Mouse (Mus musculus) liver, embryonic 12.5 days (tissue): Measurements from ENCODE around the gene Ets1. TPM values are rescaled to one million over a fixed set of nuclear protein-coding genes. Genes with fewer than 3 reads are reported as not detected.

Source experiments
- ATAC-seq: fragments of 200-750 bp; cut with Nextera tagmentation; 2 replicates; pipeline ENCODE4 v1.8.0; 2017; ENCODE audit warnings: moderate number of reproducible peaks, mild to moderate bottlenecking, moderate library complexity
- H3K27ac ChIP-seq: fragments of 300-500 bp; sonication (generic); 2 replicates; pipeline ENCODE4 v1.5.1; 2016; ENCODE audit warnings: mild to moderate bottlenecking
- H3K27me3 ChIP-seq: fragments of 300-500 bp; sonication (generic); replicated peaks from 2 replicates; pipeline ENCODE4 v1.6.1; 2016; ENCODE audit warnings: mild to moderate bottlenecking, moderate library complexity
- H3K36me3 ChIP-seq: fragments of 300-500 bp; sonication (generic); 2 replicates; pipeline ENCODE4 v1.6.1; 2016; ENCODE audit warnings: mild to moderate bottlenecking, moderate library complexity
- H3K4me1 ChIP-seq: fragments of 300-500 bp; sonication (generic); 2 replicates; pipeline ENCODE4 v1.6.1; 2016
- H3K4me2 ChIP-seq: fragments of 300-500 bp; sonication (generic); 2 replicates; pipeline ENCODE4 v1.6.1; 2016; ENCODE audit warnings: mild to moderate bottlenecking, moderate library complexity
- H3K4me3 ChIP-seq: fragments of 300-500 bp; sonication (generic); 2 replicates; pipeline ENCODE4 v1.5.1; 2016; ENCODE audit warnings: mild to moderate bottlenecking, moderate library complexity
- H3K9ac ChIP-seq: fragments of 300-500 bp; sonication (generic); 2 replicates; pipeline ENCODE4 v1.6.1; 2016; ENCODE audit warnings: mild to moderate bottlenecking, moderate library complexity
- H3K9me3 ChIP-seq: fragments of 300-500 bp; sonication (generic); replicated peaks from 2 replicates; pipeline ENCODE4 v1.6.1; 2016; ENCODE audit warnings: mild to moderate bottlenecking, moderate library complexity
- WGBS: fragments of 180-500 bp; shearing (Covaris S2); methylation state at CpG from one replicate; pipeline ENCODE4 v1.1.7; 2016; ENCODE audit not compliant: insufficient replicate concordance; 5-methylcytosine and 5-hydroxymethylcytosine counted together
- polyA plus RNA-seq: library from polyadenylated mRNA; unstranded; fragments of >200 nt; fragmentation: Nextera tagmentation; extraction: Ambion mirVana; gene quantifications from 2 replicates; pipeline ENCODE4 v1.2.1, GENCODE M21; 2016

Ets1 gene
- polyA plus RNA-seq, 1 experiment from 2014 or later: 24.2 TPM

GRCm38 (mm10) chr9:32618544-32619120 lies 17.4 kb upstream of the Ets1 start:
- Histone ChIP-seq H3K9ac (no peak overlapping the region), H3K4me3 (no peak overlapping the region), H3K27ac (no peak overlapping the region), H3K36me3 (no peaks in the 10 kb centered on the region), H3K4me1 (peaks cover 4% of the 10 kb centered on the region; the same call in 1 of the 2 replicates), H3K27me3 (0 out of 2 replicates have a peak, but pooled peaks cover 9% of the 10 kb centered on the region), H3K4me2 (no peak overlapping the region), H3K9me3 (no peaks in the 10 kb centered on the region)
- WGBS: 58% methylated on average over 9 of the region's 9 CpGs
- ATAC-seq: no peak

GRCm38 (mm10) chr9:32619661-32620060 lies 16.4 kb upstream of the Ets1 start:
- H3K4me3 ChIP-seq: no peak overlapping the region
- H3K36me3 ChIP-seq: no peaks in the 10 kb centered on the region
- no peaks in the 10 kb centered on the region for H3K9me3 ChIP-seq
- no peak for ATAC-seq
- H3K9ac ChIP-seq: no peak overlapping the region
- peaks cover 4% of the 10 kb centered on the region; the same call in 1 of the 2 replicates for H3K4me1 ChIP-seq
- H3K27ac ChIP-seq: no peak overlapping the region
- 77% methylated on average over 6 of the region's 6 CpGs for WGBS
- H3K27me3 ChIP-seq: 0 out of 2 replicates have a peak, but pooled peaks cover 7% of the 10 kb centered on the region
- no peak overlapping the region for H3K4me2 ChIP-seq

- Histone ChIP-seq H3K4me2 (no peak overlapping the region), H3K27ac (no peak overlapping the region), H3K9ac (no peak overlapping the region), H3K4me3 (no peak overlapping the region), H3K36me3 (no peaks in the 10 kb centered on the region), H3K9me3 (no peaks in the 10 kb centered on the region), H3K27me3 (0 out of 2 replicates have a peak, but pooled peaks cover 7% of the 10 kb centered on the region), H3K4me1 (peaks cover 4% of the 10 kb centered on the region; the same call in 1 of the 2 replicates)
- no peak for ATAC-seq
- 80% methylated on average over 3 of the region's 3 CpGs for WGBS
Observed at GRCm38 (mm10) chr9:32620446-32620845, 15.6 kb upstream of the Ets1 start.

- H3K9me3 ChIP-seq: no peaks in the 10 kb centered on the region
- H3K27ac ChIP-seq: no peak overlapping the region
- no peak overlapping the region for H3K4me2 ChIP-seq
- H3K4me3 ChIP-seq: no peak overlapping the region
- H3K36me3 ChIP-seq: no peaks in the 10 kb centered on the region
- WGBS: 58% methylated on average over 1 of the region's 1 CpGs
- H3K4me1 ChIP-seq: no peaks in the 10 kb centered on the region
- H3K9ac ChIP-seq: no peak overlapping the region
- ATAC-seq: no peak
- 0 out of 2 replicates have a peak, but pooled peaks cover 8% of the 10 kb centered on the region for H3K27me3 ChIP-seq
Observed at GRCm38 (mm10) chr9:32629385-32629981, 6.5 kb upstream of the Ets1 start.

GRCm38 (mm10) chr9:32631341-32631740 lies 4.7 kb upstream of the Ets1 start:
- no peaks in the 10 kb centered on the region for H3K36me3 ChIP-seq
- no peaks in the 10 kb centered on the region for H3K9me3 ChIP-seq
- no peak overlapping the region for H3K27ac ChIP-seq
- H3K4me1 ChIP-seq: 0 out of 2 replicates have a peak, but pooled peaks cover 7% of the 10 kb centered on the region
- H3K27me3 ChIP-seq: peaks cover 23% of the 10 kb centered on the region
- ATAC-seq: no peak
- H3K9ac ChIP-seq: no peak overlapping the region
- H3K4me3 ChIP-seq: no peak overlapping the region
- H3K4me2 ChIP-seq: no peak overlapping the region

GRCm38 (mm10) chr9:32632237-32632636 lies 3.8 kb upstream of the Ets1 start:
- ATAC-seq: no peak
- Histone ChIP-seq H3K4me2 (no peak overlapping the region), H3K36me3 (no peaks in the 10 kb centered on the region), H3K4me3 (no peak overlapping the region), H3K4me1 (0 out of 2 replicates have a peak, but pooled peaks cover 7% of the 10 kb centered on the region), H3K9me3 (no peaks in the 10 kb centered on the region), H3K27ac (no peak overlapping the region), H3K27me3 (peaks cover 27% of the 10 kb centered on the region), H3K9ac (no peak overlapping the region)
- WGBS: 67% methylated on average over 7 of the region's 7 CpGs

GRCm38 (mm10) chr9:32644981-32645380 lies 9.0 kb downstream of the Ets1 start:
- 55% methylated on average over 3 of the region's 3 CpGs for WGBS
- Histone ChIP-seq H3K9me3 (no peaks in the 10 kb centered on the region), H3K9ac (no peak overlapping the region), H3K4me1 (no peaks in the 10 kb centered on the region), H3K36me3 (no peaks in the 10 kb centered on the region), H3K27ac (no peak overlapping the region), H3K4me3 (no peak overlapping the region), H3K27me3 (peaks cover 24% of the 10 kb centered on the region; the same call in 1 of the 2 replicates), H3K4me2 (no peak overlapping the region)
- no peak for ATAC-seq

GRCm38 (mm10) chr9:32645475-32645874 lies 9.5 kb downstream of the Ets1 start:
- H3K4me3 ChIP-seq: no peak overlapping the region
- H3K4me1 ChIP-seq: no peaks in the 10 kb centered on the region
- ATAC-seq: no peak
- H3K4me2 ChIP-seq: no peak overlapping the region
- H3K27ac ChIP-seq: no peak overlapping the region
- H3K9me3 ChIP-seq: no peaks in the 10 kb centered on the region
- peaks cover 24% of the 10 kb centered on the region; the same call in 1 of the 2 replicates for H3K27me3 ChIP-seq
- WGBS: 8% methylated on average over 9 of the region's 9 CpGs
- H3K9ac ChIP-seq: no peak overlapping the region
- H3K36me3 ChIP-seq: no peaks in the 10 kb centered on the region

- Histone ChIP-seq H3K4me3 (no peak overlapping the region), H3K9ac (no peak overlapping the region), H3K27me3 (peaks cover 24% of the 10 kb centered on the region; the same call in 1 of the 2 replicates), H3K36me3 (no peaks in the 10 kb centered on the region), H3K4me1 (no peaks in the 10 kb centered on the region), H3K9me3 (no peaks in the 10 kb centered on the region), H3K27ac (no peak overlapping the region), H3K4me2 (no peak overlapping the region)
- 34% methylated on average over 11 of the region's 11 CpGs for WGBS
- ATAC-seq: no peak
Observed at GRCm38 (mm10) chr9:32646539-32647258, 10.7 kb downstream of the Ets1 start.

- Histone ChIP-seq H3K9me3 (no peaks in the 10 kb centered on the region), H3K4me1 (no peaks in the 10 kb centered on the region), H3K4me3 (no peak overlapping the region), H3K36me3 (no peaks in the 10 kb centered on the region), H3K9ac (no peak overlapping the region), H3K4me2 (no peak overlapping the region), H3K27me3 (peaks cover 24% of the 10 kb centered on the region; the same call in 1 of the 2 replicates), H3K27ac (no peak overlapping the region)
- 68% methylated on average over 7 of the region's 7 CpGs for WGBS
- no peak for ATAC-seq
Observed at GRCm38 (mm10) chr9:32647506-32648250, 11.7 kb downstream of the Ets1 start.

GRCm38 (mm10) chr9:32648286-32648685 lies 12.3 kb downstream of the Ets1 start:
- 62% methylated on average over 5 of the region's 5 CpGs for WGBS
- H3K27ac ChIP-seq: no peak overlapping the region
- no peak overlapping the region for H3K9ac ChIP-seq
- ATAC-seq: no peak
- H3K4me1 ChIP-seq: no peaks in the 10 kb centered on the region
- no peaks in the 10 kb centered on the region for H3K36me3 ChIP-seq
- no peaks in the 10 kb centered on the region for H3K9me3 ChIP-seq
- peaks cover 24% of the 10 kb centered on the region; the same call in 1 of the 2 replicates for H3K27me3 ChIP-seq
- no peak overlapping the region for H3K4me2 ChIP-seq
- no peak overlapping the region for H3K4me3 ChIP-seq
